Mouse (Mus musculus): ENCODE data around the gene Arl13b.

DNA sequence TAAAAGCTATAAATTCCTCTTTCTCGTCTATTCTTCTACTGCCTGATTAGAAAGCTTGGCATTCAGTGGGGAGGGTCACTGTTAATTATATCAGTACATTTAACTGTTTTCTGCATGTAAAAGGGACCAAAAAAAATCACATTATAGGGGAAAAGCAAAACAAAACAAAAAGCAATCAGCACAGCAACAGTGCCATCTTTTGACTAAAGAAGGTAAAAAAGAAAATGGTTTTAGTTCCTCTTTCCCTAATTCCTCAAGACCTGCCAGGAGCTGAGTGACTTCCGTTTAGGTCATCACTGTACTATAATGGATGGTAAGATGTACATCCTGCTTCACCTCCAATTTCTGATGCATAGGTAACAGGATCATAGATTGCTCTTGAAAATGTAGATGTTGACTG, 101.0 kb downstream of the Arl13b start:
- TF ChIP-seq POLR2A (IDR thresholded peaks at IDR 0.05; ENCODE audit: extremely low read depth, insufficient read depth, low read length) (no peak), CTCF (IDR thresholded peaks at IDR 0.05; ENCODE audit: extremely low read depth, insufficient read depth, low read length) (no peak)

Measured in cortical plate, adult 2 months (tissue).